Mouse (Mus musculus) neutrophil, adult 65 days (primary cell): ENCODE results near the gene AI837181. TPM values are rescaled to one million over a fixed set of nuclear protein-coding genes. Genes with fewer than 3 reads are reported as not detected.

Experiments
- total RNA-seq: library from RNA; stranded (reverse); gene quantifications from 2 replicates; pipeline ENCODE4 v1.2.4, GENCODE M21; 2023

AI837181 gene
- 30.0 and 39.2 TPM in 2 replicates for total RNA-seq

GRCm38 (mm10) chr19:5424782-5425741, at the start of gene AI837181, which contains the start of gene Drap1:
Gene AI837181 (plus strand): TSS chr19:5425144.
Gene Drap1 (minus strand): TSS chr19:5424979.

GRCm38 (mm10) chr19:5388588-5389242, 36.2 kb upstream of the AI837181 start, which contains the start of gene Sart1:
Gene Sart1 (minus strand): TSS chr19:5388703.

GRCm38 (mm10) chr19:5402293-5402692, 22.7 kb upstream of the AI837181 start, which contains the start of gene Tsga10ip:
Gene Tsga10ip (minus strand): TSS chr19:5402526.

GRCm38 (mm10) chr19:5447515-5448353, 22.8 kb downstream of the AI837181 start, which contains the start of gene Fosl1:
Gene Fosl1 (plus strand): TSS chr19:5447547.

GRCm38 (mm10) chr19:5457746-5458442, 33.0 kb downstream of the AI837181 start, which contains the start of gene Ccdc85b:
Gene Ccdc85b (minus strand): TSS chr19:5457894.

GRCm38 (mm10) chr19:5460465-5460911, 35.5 kb downstream of the AI837181 start, which contains the start of gene Fibp:
Gene Fibp (plus strand): TSS chr19:5460615.

GRCm38 (mm10) chr19:5468374-5468773, 43.4 kb downstream of the AI837181 start, which contains the start of gene Ctsw:
Gene Ctsw (minus strand): TSS chr19:5468507.

GRCm38 (mm10) chr19:5473720-5474119, 48.8 kb downstream of the AI837181 start, which contains the start of gene Efemp2:
Gene Efemp2 (plus strand): TSS chr19:5473954.

Other genes with a start within 250 kb of the AI837181 start
- gene Pacs1, start 152.0 kb upstream of the AI837181 start, total RNA-seq, result 101 and 135 TPM in 2 replicates
- gene Sf3b2, start 129.7 kb upstream of the AI837181 start, total RNA-seq, result 206 and 260 TPM in 2 replicates
- not detected in 2 replicates for gene Gal3st3, start 126.8 kb upstream of the AI837181 start, total RNA-seq
- not detected in 2 replicates for gene Catsper1, start 89.4 kb upstream of the AI837181 start, total RNA-seq
- gene Cst6, start 75.6 kb upstream of the AI837181 start, total RNA-seq, result not detected in 2 replicates
- 25.6 and 30.1 TPM in 2 replicates for gene Eif1ad, start 58.4 kb upstream of the AI837181 start, total RNA-seq
- 53.8 TPM in 2 replicates for gene Banf1, start 58.0 kb upstream of the AI837181 start, total RNA-seq
- 131 and 134 TPM in 2 replicates for gene Sart1, start 36.4 kb upstream of the AI837181 start, total RNA-seq
- gene Tsga10ip, start 22.6 kb upstream of the AI837181 start, total RNA-seq, result 0.95 TPM in 1 of 2 replicates, not detected in the other
- gene Drap1, start 165 bp upstream of the AI837181 start, total RNA-seq, result 102 and 116 TPM in 2 replicates
- gene Fosl1, start 22.4 kb downstream of the AI837181 start, total RNA-seq, result 73.4 and 88.0 TPM in 2 replicates
- gene Ccdc85b, start 32.8 kb downstream of the AI837181 start, total RNA-seq, result 0.98 and 1.6 TPM in 2 replicates
- gene Fibp, start 35.5 kb downstream of the AI837181 start, total RNA-seq, result 48.7 and 54.0 TPM in 2 replicates
- 0.51 TPM in 1 of 2 replicates, not detected in the other for gene Ctsw, start 43.4 kb downstream of the AI837181 start, total RNA-seq
- 0.79 TPM in 1 of 2 replicates, not detected in the other for gene Efemp2, start 48.8 kb downstream of the AI837181 start, total RNA-seq
- 11.7 and 16.5 TPM in 2 replicates for gene Mus81, start 63.3 kb downstream of the AI837181 start, total RNA-seq
- gene Cfl1, start 65.3 kb downstream of the AI837181 start, total RNA-seq, result 1,517 and 1,622 TPM in 2 replicates
- gene 1700020D05Rik, start 78.6 kb downstream of the AI837181 start, total RNA-seq, result not detected in 2 replicates
- 1.5 and 2.2 TPM in 2 replicates for gene Snx32, start 85.4 kb downstream of the AI837181 start, total RNA-seq
- 0.16 TPM in 1 of 2 replicates, not detected in the other for gene Ovol1, start 135.5 kb downstream of the AI837181 start, total RNA-seq
- 59.9 and 83.2 TPM in 2 replicates for gene Ap5b1, start 142.9 kb downstream of the AI837181 start, total RNA-seq
- gene Rnaseh2c, start 176.7 kb downstream of the AI837181 start, total RNA-seq, result 134 and 135 TPM in 2 replicates
- gene Kat5, start 185.1 kb downstream of the AI837181 start, total RNA-seq, result 84.1 and 85.2 TPM in 2 replicates
- gene Rela, start 212.3 kb downstream of the AI837181 start, total RNA-seq, result 91.9 and 100 TPM in 2 replicates
- gene Sipa1, start 238.6 kb downstream of the AI837181 start, total RNA-seq, result 199 and 219 TPM in 2 replicates